ENCODE assay signal across 8 mouse cellular contexts in the genomic region with DNA sequence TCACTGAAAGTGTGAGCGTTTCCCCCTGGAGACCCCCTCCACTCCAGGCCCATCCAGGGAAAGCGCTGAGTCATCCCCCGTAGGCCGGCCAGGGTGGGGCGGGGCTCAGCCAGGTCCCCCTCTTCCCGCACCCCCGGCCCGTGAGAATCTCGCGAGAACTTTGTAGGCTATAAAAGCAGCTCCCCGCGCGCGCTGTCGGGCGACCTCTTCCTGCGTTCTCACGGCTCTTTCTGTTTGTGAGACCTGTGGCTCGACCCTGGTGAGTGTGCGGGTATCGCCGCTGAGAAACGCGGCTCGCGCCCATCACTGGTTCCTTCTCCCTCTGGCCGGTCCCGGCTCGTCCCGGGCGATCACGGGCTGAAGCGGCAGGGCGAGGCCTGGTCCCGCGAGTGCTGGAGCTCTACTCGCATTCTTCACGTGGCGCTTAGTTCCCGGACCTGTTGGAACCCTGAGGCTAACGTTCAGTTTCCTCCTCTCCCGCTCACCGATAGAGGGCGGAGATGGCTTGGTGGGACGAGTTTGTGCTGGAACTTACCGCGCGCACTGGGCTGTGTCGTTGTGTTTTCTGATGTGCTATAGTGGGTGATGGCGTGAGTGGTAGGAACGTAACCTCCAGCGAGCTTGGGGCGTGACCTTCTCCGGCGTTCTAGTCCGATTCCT. TPM values are rescaled to one million over a fixed set of nuclear protein-coding genes. Genes with fewer than 3 reads are reported as not detected.
A peak's percentile ranks its signal among the peaks of the same experiment; 100 is the strongest.
DNase-seq lines count a peak whose midpoint lies in the region; ATAC-seq and TF ChIP-seq lines count a peak whose summit lies in the region.

Gene Prdx1, plus strand, starts transcription at position 143 of the 660 bp plus-strand sequence.

- no peaks in the 10 kb centered on the region for H3K9me3 ChIP-seq in hindbrain, embryonic 10.5 days
- no peaks in the 10 kb centered on the region for H3K9me3 ChIP-seq in lung, postnatal 0 days (ENCODE audit: low read length)

- peak; percentile 96 for TF ChIP-seq EP300 in lung, postnatal 0 days (IDR thresholded peaks at IDR 0.05)

- H3K9ac ChIP-seq in lung, postnatal 0 days (replicated peaks; ENCODE audit: low read depth), result peak within 1 kb of the TSS; percentile 82

- no peaks in the 10 kb centered on the region for H3K27me3 ChIP-seq in hindbrain, embryonic 10.5 days (ENCODE audit: insufficient read depth, poor library complexity, severe bottlenecking)
- H3K27me3 ChIP-seq in lung, postnatal 0 days (replicated peaks; ENCODE audit: insufficient read depth, low read length), result no peaks in the 10 kb centered on the region

- H3K4me1 ChIP-seq in hindbrain, embryonic 10.5 days (replicated peaks), result peaks cover 22% of the 10 kb centered on the region
- H3K4me1 ChIP-seq in lung, postnatal 0 days (ENCODE audit: insufficient read depth, low read depth, low read length), result peaks cover 10% of the 10 kb centered on the region; the same call in 1 of the 2 replicates

- peak within 1 kb of the TSS; percentile 80 for H3K4me3 ChIP-seq in hindbrain, embryonic 10.5 days
- peak within 1 kb of the TSS; percentile 71 for H3K4me3 ChIP-seq in lung, postnatal 0 days (ENCODE audit: low read depth, low read length)

- peak; percentile 94 for ATAC-seq in frontal cortex, adult (ENCODE audit: low TSS enrichment)
- peak; percentile 96 for ATAC-seq in lung, postnatal 0 days

- H3K4me2 ChIP-seq in lung, postnatal 0 days (replicated peaks; ENCODE audit: low read depth, low read length), result peak within 1 kb of the TSS; percentile 58

- peak; percentile 90 for TF ChIP-seq CTCF in lung, postnatal 0 days (IDR thresholded peaks at IDR 0.05)

- under 1% methylated on average over 56 of the region's 56 CpGs for WGBS in hindbrain, embryonic 10.5 days
- WGBS in lung, postnatal 0 days, result 1% methylated on average over 56 of the region's 56 CpGs

- DNase-seq in MEL-GATA-1-ER (ENCODE audit: extremely low read depth, low read depth), result peak; percentile 83
- DNase-seq in cerebellum, adult 8-10 months, result peak; percentile 90
- peak; percentile 97 for DNase-seq in hindbrain, embryonic 10.5 days (ENCODE audit: low spot score)
- peak; percentile 89 for DNase-seq in layer of hippocampus, adult 9-11 months
- peak; percentile 95 for DNase-seq in lung, postnatal 0 days (ENCODE audit: low spot score)
- peak; percentile 99 for DNase-seq in ovary, postnatal 14 days (ENCODE audit: low spot score)
- peak; percentile 98 for DNase-seq in thymus, postnatal 14 days

- peaks cover 34% of the 10 kb centered on the region for H3K36me3 ChIP-seq in hindbrain, embryonic 10.5 days
- H3K36me3 ChIP-seq in lung, postnatal 0 days (ENCODE audit: insufficient read depth, low read length), result peaks cover 6% of the 10 kb centered on the region; the same call in 1 of the 2 replicates

- H3K27ac ChIP-seq in hindbrain, embryonic 10.5 days, result peak within 1 kb of the TSS; percentile 97
- H3K27ac ChIP-seq in lung, postnatal 0 days (ENCODE audit: low read length), result peak within 1 kb of the TSS; percentile 97

RNA-seq across cellular contexts. Expression of gene Prdx1, which starts in this region (rescaled TPM):
- 1,211 and 1,387 TPM in 2 replicates for polyA plus RNA-seq in hindbrain, embryonic 10.5 days (2016; fragmentation: Nextera tagmentation; extraction: Ambion mirVana)
- polyA plus RNA-seq in lung, postnatal 0 days (2015; fragmentation: Nextera tagmentation; extraction: Ambion mirVana), result 1,065 and 1,091 TPM in 2 replicates

Comparison
In these comparisons a context has a peak if more than half of its experiments do, and no peak if none do; other contexts are left out.
1. Peak in every context shown above with its lines: DNase-seq, ATAC-seq, H3K4me3 ChIP-seq and H3K27ac ChIP-seq.